Mouse (Mus musculus) bone marrow macrophage, adult 2 months (primary cell): ENCODE measurements around the gene Ctnna3. TPM values are rescaled to one million over a fixed set of nuclear protein-coding genes. Genes with fewer than 3 reads are reported as not detected.

ENCODE experiments used
- H3K27ac ChIP-seq: 2 replicates; pipeline ENCODE4 v1.5.1; 2012; ENCODE audit warnings: low read depth, low read length; ENCODE audit not compliant: insufficient read depth
- H3K4me1 ChIP-seq: 2 replicates; pipeline ENCODE4 v1.6.1; 2012; ENCODE audit warnings: low read length; ENCODE audit not compliant: control insufficient read depth, insufficient read depth
- H3K4me3 ChIP-seq: 2 replicates; pipeline ENCODE4 v1.5.1; 2012; ENCODE audit warnings: mild to moderate bottlenecking, low read length, moderate library complexity; ENCODE audit not compliant: insufficient read depth
- CTCF ChIP-seq: IDR thresholded peaks from 2 replicates; pipeline ENCODE4 v1.5.1; 2012; ENCODE audit warnings: low read depth, mild to moderate bottlenecking, low read length, moderate library complexity
- POLR2A ChIP-seq: IDR thresholded peaks from 2 replicates; pipeline ENCODE4 v1.6.1; 2012; ENCODE audit warnings: mild to moderate bottlenecking, low read depth, low read length, borderline replicate concordance
- polyA plus RNA-seq: library from polyadenylated mRNA; stranded (reverse); fragments of >200 nt; gene quantifications from 2 replicates; pipeline ENCODE4 v1.2.4, GENCODE M21; 2012; ENCODE audit not compliant: missing spikeins, insufficient read depth, insufficient read length

Gene Ctnna3
- polyA plus RNA-seq, 1 experiment = not detected

DNA sequence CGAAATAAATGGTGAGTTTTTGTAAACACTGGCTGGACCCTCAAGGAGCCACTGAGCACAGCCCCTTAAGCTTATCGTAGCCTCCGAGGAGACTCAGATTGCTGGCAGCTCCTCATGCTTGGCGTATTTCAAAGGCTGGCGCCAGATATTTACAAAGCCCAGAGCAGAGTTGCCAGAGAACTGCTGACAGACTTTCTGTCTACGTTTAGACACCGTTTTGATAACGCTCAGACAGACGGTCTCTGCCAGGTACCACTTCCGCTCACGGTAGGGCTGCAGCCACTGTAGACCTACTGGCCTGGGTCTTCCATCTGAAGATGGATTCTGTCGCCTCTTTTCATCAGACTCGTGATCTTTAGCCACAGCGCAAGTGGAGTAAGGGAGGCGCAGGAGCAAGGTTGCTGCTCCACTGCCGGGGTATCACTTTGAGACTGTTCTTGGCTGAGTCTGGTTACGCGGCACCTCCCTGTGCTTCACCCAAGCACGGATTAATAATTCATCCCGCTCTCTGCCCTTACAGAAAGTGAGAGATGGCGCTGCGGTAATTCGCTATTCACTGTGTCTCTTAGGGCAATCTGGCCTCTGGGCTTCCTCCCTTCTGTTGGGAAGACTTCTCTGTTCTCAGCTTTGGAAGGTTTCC lies 456.7 kb downstream of the Ctnna3 start:
- no peaks in the 10 kb centered on the region for H3K4me1 ChIP-seq
- no peak for TF ChIP-seq POLR2A
- no peak for TF ChIP-seq CTCF
- no peak overlapping the region for H3K4me3 ChIP-seq
- H3K27ac ChIP-seq = no peak overlapping the region

DNA sequence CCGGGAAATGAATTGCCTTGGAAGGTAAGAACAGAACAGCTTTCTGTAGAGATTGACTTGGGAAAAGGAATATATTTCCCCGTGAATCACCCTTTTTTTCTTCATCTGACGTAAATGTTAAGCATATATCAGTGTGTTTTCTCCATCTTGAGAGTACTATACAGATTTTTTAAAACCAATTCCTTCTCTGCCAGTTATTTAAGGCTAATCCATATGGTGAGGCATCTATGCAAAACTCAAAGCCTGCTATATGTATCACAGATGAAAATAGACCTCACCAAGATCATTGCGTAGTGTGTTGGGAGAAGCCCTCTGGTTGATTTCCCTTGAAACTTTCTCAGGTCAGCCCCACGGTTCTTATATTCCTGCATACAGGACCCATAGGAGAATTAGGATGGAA lies 464.7 kb downstream of the Ctnna3 start:
- no peaks in the 10 kb centered on the region for H3K4me1 ChIP-seq
- H3K4me3 ChIP-seq = no peak overlapping the region
- no peak overlapping the region for H3K27ac ChIP-seq
- TF ChIP-seq POLR2A (no peak), CTCF (no peak)

DNA sequence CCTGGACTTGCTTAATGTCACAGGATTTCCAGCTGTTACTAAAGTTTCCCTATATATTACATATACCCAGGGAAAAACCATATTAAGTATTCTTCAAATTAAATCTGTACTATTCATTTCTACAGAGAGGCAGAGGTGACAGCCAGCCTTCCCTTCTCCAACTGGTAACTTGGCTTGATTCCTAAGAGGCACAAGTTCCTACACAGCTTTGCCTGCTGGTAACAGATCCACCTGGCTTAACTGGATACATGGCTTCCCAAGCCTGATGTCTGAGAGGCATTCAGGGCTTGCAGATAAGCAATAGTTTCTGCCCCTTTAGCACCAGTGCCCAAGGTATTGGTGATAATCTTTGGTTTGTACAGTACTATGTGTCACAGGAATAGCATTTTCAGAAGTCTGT lies 470.0 kb downstream of the Ctnna3 start:
- Histone ChIP-seq H3K4me3 (no peak overlapping the region), H3K27ac (no peak overlapping the region), H3K4me1 (no peaks in the 10 kb centered on the region)
- TF ChIP-seq POLR2A = no peak
- TF ChIP-seq CTCF = no peak

DNA sequence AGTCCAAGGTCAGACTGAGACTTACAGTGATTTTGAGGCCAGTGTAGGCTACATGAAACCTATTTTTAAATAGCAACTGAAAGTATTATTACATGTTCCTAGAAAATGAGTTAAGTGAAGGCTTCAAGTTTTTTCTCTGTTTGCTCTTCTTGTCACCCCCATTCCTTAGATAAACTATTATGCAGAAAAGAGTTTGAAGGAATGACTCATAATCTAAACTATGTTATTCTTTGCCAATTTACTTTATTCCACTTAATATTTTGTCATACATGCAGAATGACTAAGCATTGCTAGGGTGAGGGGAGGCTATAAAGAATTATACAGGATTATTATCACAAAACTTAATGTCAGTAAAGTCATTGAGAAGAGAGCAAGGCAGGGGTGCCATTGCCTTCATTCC lies 479.0 kb downstream of the Ctnna3 start:
- H3K4me1 ChIP-seq = no peaks in the 10 kb centered on the region
- H3K27ac ChIP-seq = no peak overlapping the region
- no peak overlapping the region for H3K4me3 ChIP-seq
- TF ChIP-seq CTCF = no peak
- no peak for TF ChIP-seq POLR2A

DNA sequence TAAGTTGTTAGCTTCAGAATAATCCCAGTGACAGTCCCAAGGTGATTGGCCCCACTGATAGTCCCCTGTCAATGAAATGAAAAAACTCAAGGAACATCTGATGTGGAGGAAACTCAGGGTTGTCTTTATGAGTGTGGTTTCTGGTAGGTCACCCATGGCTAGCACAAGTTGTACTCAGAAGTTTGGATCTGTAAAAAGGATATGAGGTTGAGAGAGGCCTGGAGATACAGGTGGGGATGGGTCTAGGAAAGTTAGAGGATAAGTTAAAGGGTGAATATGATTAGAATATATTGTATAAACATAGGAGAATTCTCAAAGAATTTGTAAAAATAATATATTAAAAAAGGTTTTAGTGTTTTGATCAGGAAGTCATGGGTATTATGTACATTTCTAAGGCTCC lies 497.4 kb downstream of the Ctnna3 start, which contains the start of gene Gm10118:
Gene Gm10118 (minus strand): TSS at position 101 of the 400 bp plus-strand sequence.
- H3K27ac ChIP-seq = no peak within 1 kb of the TSS
- no peaks in the 10 kb centered on the region for H3K4me1 ChIP-seq
- H3K4me3 ChIP-seq = no peak within 1 kb of the TSS
- TF ChIP-seq POLR2A (no peak), CTCF (no peak)

DNA sequence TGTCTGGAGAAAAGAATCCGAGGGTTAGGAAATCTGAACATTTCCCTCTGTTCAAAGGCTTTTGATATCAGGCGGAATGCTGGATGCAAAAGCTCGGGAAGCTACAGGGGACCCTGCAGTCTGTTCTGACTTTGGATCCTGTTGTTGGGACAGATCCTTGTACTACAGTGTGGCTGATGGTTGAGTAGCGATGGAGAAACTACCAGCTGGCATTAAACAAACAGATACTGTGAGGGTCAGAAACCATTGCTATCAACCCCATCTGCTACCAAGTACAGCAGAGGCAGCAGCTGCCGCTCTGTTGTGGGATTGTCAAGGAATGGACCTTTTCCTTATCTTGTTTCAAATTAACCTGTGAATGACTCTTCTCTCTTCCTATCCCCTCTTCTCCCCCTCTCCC lies 504.0 kb downstream of the Ctnna3 start:
- Histone ChIP-seq H3K27ac (no peak overlapping the region), H3K4me1 (no peaks in the 10 kb centered on the region), H3K4me3 (no peak overlapping the region)
- no peak for TF ChIP-seq CTCF
- no peak for TF ChIP-seq POLR2A

DNA sequence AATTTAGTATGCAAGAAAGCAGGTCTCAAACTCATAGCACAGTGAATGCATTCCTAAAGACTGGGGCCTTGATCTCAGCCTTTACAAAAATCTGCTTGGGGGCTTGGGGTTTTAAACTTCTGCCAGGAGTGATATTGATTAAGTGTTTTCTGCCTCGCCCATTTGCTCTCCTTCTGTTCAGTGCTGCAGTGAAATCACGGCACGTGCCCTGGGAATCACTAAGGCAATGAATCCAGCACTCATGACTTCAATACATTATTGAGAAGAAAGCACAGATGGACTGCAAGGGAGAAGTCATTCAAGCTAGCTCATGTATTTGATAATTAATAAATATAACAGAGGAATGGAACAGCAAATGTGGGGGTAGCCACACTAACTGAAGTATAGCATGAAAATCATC lies 515.6 kb downstream of the Ctnna3 start:
- no peak for TF ChIP-seq CTCF
- no peak for TF ChIP-seq POLR2A
- no peaks in the 10 kb centered on the region for H3K4me1 ChIP-seq
- no peak overlapping the region for H3K27ac ChIP-seq
- H3K4me3 ChIP-seq = no peak overlapping the region

DNA sequence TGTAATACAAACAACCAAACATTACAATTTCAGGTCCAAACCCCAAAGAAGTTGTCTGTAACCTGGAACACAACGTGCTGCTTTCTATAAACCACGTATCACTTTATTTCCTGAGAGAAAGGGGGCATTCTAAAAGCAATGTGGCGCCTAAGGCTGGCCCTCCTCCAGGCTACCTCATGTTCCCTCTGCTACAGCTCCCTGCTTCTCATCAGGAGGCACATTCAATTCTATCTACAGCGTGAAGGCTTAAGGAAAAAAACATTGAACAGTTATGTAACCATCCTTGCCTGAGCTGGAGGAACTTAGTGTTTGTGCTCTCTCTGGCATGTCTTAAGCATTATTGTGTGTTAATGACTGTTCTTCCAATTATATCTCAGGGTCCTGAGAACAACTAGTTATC lies 517.4 kb downstream of the Ctnna3 start:
- Histone ChIP-seq H3K27ac (no peak overlapping the region), H3K4me1 (no peaks in the 10 kb centered on the region), H3K4me3 (no peak overlapping the region)
- TF ChIP-seq CTCF = no peak
- TF ChIP-seq POLR2A = no peak

DNA sequence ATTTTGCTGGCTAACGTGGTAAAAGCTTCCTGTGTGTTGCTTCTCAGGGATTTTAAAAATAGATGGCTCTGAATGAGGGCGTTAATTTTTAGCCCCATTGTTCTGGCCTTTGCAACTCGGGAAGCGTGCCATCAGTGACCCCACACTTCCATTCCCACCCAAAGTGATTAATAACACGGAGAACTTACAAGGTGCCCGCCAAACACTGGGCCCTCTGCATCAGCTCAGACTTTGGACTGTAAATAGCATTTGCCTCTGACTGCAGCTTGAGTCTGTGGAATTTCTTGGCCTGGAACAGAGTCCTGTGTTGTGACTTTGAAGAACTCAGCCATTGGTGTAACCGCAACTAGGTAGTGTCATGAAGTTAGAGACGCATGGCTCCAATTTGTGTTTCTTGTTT lies 521.0 kb downstream of the Ctnna3 start:
- no peaks in the 10 kb centered on the region for H3K4me1 ChIP-seq
- H3K27ac ChIP-seq = no peak overlapping the region
- TF ChIP-seq POLR2A (no peak), CTCF (no peak)
- H3K4me3 ChIP-seq = no peak overlapping the region

DNA sequence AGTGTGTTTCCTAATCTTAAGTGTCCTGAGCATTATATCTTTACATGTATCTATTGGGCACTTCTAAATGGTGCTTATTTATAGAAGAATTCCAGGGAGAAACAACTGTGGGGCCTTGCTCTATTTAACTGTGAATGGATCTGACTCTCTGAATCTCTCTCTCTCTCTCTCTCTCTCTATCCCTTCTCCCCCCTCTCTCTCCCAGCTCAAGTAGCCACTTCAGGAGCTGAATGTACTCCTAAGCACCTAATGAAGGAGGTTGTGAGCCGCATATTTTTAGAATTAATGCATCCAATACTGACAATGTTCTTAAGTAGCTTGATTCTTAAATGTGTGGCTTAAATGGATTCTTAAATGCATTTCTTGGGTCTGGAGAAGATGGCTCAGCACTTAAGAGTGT lies 521.6 kb downstream of the Ctnna3 start:
- TF ChIP-seq POLR2A (no peak), CTCF (no peak)
- Histone ChIP-seq H3K27ac (no peak overlapping the region), H3K4me3 (no peak overlapping the region), H3K4me1 (no peaks in the 10 kb centered on the region)

DNA sequence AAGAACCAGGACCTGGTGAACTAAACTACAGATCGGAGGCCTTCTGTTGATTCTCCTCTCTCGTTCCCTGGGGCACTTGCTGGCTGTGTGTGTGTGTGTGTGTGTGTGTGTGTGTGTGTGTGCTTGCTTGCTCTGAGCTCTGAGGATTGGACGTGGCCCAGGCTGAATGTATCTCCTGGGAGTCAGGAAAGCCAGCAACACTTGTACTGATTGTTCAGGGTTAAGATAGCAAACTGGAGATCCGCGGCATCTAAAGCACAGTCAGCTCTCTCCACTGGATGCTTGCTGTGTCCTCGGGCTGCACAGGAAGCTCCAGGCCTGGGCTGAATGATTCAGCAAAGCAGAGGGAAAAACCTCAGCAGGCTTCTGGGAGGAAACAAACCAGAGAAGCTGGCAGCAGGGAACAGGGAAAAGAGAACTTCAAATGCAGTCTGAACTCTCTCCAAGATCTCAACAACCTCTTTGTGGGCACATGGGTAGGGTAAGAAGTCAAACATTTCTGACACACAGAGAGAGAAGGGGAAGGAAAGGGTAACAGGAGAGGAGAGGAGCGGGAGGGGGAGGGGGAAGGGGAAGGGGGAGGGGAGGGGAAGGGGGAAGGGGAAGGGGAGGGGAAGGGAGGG lies 524.5 kb downstream of the Ctnna3 start:
- Histone ChIP-seq H3K4me3 (no peak overlapping the region), H3K27ac (peak overlapping the region; percentile 58), H3K4me1 (no peaks in the 10 kb centered on the region)
- no peak for TF ChIP-seq CTCF
- TF ChIP-seq POLR2A = no peak
